Mouse (Mus musculus) liver, adult 2 months (tissue): Measurements from ENCODE around the gene Cln3. TPM values are rescaled to one million over a fixed set of nuclear protein-coding genes. Genes with fewer than 3 reads are reported as not detected.

Experiments
- DNase-seq: peaks from one replicate; pipeline ENCODE4 v3.0.0-alpha.2; 2011; ENCODE audit warnings: low read depth, low spot score; ENCODE audit errors: extremely low read depth
- H3K27ac ChIP-seq: fragments of 200-500 bp; replicated peaks from 2 replicates; pipeline ENCODE4 v1.5.1; 2012; ENCODE audit warnings: low read depth, mild to moderate bottlenecking, control low read depth, inconsistent platforms, low read length; ENCODE audit not compliant: insufficient read depth
- H3K27me3 ChIP-seq: fragments of 200-500 bp; 2 replicates; pipeline ENCODE4 v1.6.1; 2012; ENCODE audit warnings: mild to moderate bottlenecking, moderate library complexity, low read length, inconsistent platforms; ENCODE audit not compliant: control insufficient read depth, insufficient read depth
- H3K36me3 ChIP-seq: fragments of 200-500 bp; 2 replicates; pipeline ENCODE4 v1.6.1; 2012; ENCODE audit warnings: low read length, inconsistent platforms; ENCODE audit not compliant: control insufficient read depth, insufficient read depth
- H3K4me1 ChIP-seq: fragments of 200-500 bp; 2 replicates; pipeline ENCODE4 v1.6.1; 2011; ENCODE audit warnings: low read length; ENCODE audit not compliant: control insufficient read depth, insufficient read depth
- H3K4me3 ChIP-seq: fragments of 200-500 bp; 2 replicates; pipeline ENCODE4 v1.5.1; 2011; ENCODE audit warnings: low read depth, mild to moderate bottlenecking, control low read depth, low read length, moderate library complexity; ENCODE audit not compliant: insufficient read depth
- H3K79me2 ChIP-seq: fragments of 200-500 bp; 2 replicates; pipeline ENCODE4 v1.6.1; 2012; ENCODE audit warnings: inconsistent platforms, mild to moderate bottlenecking, low read length, moderate library complexity; ENCODE audit not compliant: control insufficient read depth, insufficient read depth
- H3K9ac ChIP-seq: fragments of 200-500 bp; 2 replicates; pipeline ENCODE4 v1.6.1; 2012; ENCODE audit warnings: low read depth, mild to moderate bottlenecking, control low read depth, inconsistent platforms, low read length
- CTCF ChIP-seq: fragments of 200-500 bp; IDR thresholded peaks from 2 replicates; pipeline ENCODE4 v1.5.1; 2011; ENCODE audit warnings: low read depth, low read length, control low read depth
- POLR2A ChIP-seq: fragments of 200-500 bp; IDR thresholded peaks from 2 replicates; pipeline ENCODE4 v1.6.1; 2011; ENCODE audit warnings: low read length, control low read depth; ENCODE audit not compliant: insufficient read depth; ENCODE audit errors: extremely low read depth
- WGBS: fragments of 180-500 bp; shearing (Covaris S2); methylation state at CpG from one replicate; pipeline ENCODE4 v1.1.7; 2018; 5-methylcytosine and 5-hydroxymethylcytosine counted together
- polyA plus RNA-seq: library from polyadenylated mRNA; depleted of rRNA; stranded (reverse); fragments of >200 nt; gene quantifications from 2 replicates; pipeline ENCODE4 v1.2.3, GENCODE M21; 2012
- total RNA-seq: library from RNA; depleted of rRNA; stranded (reverse); fragments of >200 nt; gene quantifications from 2 replicates; pipeline ENCODE4 v1.2.3, GENCODE M21; 2014

Cln3 gene
- total and polyA plus RNA-seq, 2 experiments, result 7.1 to 57.0 TPM

GRCm38 (mm10) chr7:126625807-126626600 is 40.4 kb upstream of the Cln3 start:
- Histone ChIP-seq H3K9ac (no peak overlapping the region), H3K36me3 (no peaks in the 10 kb centered on the region), H3K4me1 (peaks cover 2% of the 10 kb centered on the region), H3K4me3 (no peak overlapping the region), H3K27me3 (no peaks in the 10 kb centered on the region), H3K27ac (peak overlapping the region; percentile 41), H3K79me2 (no peaks in the 10 kb centered on the region)
- 86% methylated on average over 3 of the region's 3 CpGs for WGBS
- no peak for TF ChIP-seq POLR2A
- TF ChIP-seq CTCF, result no peak
- no peak for DNase-seq

- Histone ChIP-seq H3K27ac (peak overlapping the region; percentile 41), H3K4me1 (peaks cover 2% of the 10 kb centered on the region), H3K9ac (0 out of 2 replicates have a peak overlapping the region, but pooled peaks have one; percentile 11), H3K4me3 (no peak overlapping the region), H3K27me3 (no peaks in the 10 kb centered on the region), H3K79me2 (no peaks in the 10 kb centered on the region), H3K36me3 (no peaks in the 10 kb centered on the region)
- WGBS, result 2% methylated on average over 6 of the region's 6 CpGs
- TF ChIP-seq CTCF (no peak), POLR2A (no peak)
- peak; percentile 62 for DNase-seq
Observed at GRCm38 (mm10) chr7:126625369-126625768, 39.8 kb upstream of the Cln3 start.

- no peak overlapping the region for H3K27ac ChIP-seq
- 60% methylated on average over 16 of the region's 16 CpGs for WGBS
- TF ChIP-seq POLR2A (no peak), CTCF (0 out of 2 replicates have a peak, but pooled peaks have one; percentile 7)
- H3K9ac ChIP-seq, result no peak overlapping the region
- no peak overlapping the region for H3K4me3 ChIP-seq
- no peaks in the 10 kb centered on the region for H3K27me3 ChIP-seq
- H3K79me2 ChIP-seq, result no peaks in the 10 kb centered on the region
- no peaks in the 10 kb centered on the region for H3K36me3 ChIP-seq
- DNase-seq, result no peak
- peaks cover 2% of the 10 kb centered on the region for H3K4me1 ChIP-seq
Observed at GRCm38 (mm10) chr7:126624774-126625173, 39.2 kb upstream of the Cln3 start.

- H3K9ac ChIP-seq, result no peak overlapping the region
- no peak for TF ChIP-seq CTCF
- no peak for TF ChIP-seq POLR2A
- WGBS, result 88% methylated on average over 1 of the region's 1 CpGs
- DNase-seq, result no peak
- H3K4me1 ChIP-seq, result peaks cover 2% of the 10 kb centered on the region
- no peaks in the 10 kb centered on the region for H3K36me3 ChIP-seq
- H3K4me3 ChIP-seq, result no peak overlapping the region
- H3K79me2 ChIP-seq, result no peaks in the 10 kb centered on the region
- H3K27ac ChIP-seq, result no peak overlapping the region
- no peaks in the 10 kb centered on the region for H3K27me3 ChIP-seq
Observed at GRCm38 (mm10) chr7:126623381-126623780, 37.8 kb upstream of the Cln3 start.

- Histone ChIP-seq H3K27me3 (no peaks in the 10 kb centered on the region), H3K4me1 (peaks cover 2% of the 10 kb centered on the region), H3K36me3 (no peaks in the 10 kb centered on the region), H3K9ac (no peak overlapping the region), H3K79me2 (no peaks in the 10 kb centered on the region), H3K27ac (no peak overlapping the region), H3K4me3 (no peak overlapping the region)
- WGBS, result 83% methylated on average over 9 of the region's 9 CpGs
- DNase-seq, result no peak
- TF ChIP-seq CTCF (no peak), POLR2A (no peak)
Observed at GRCm38 (mm10) chr7:126621452-126622359, 36.1 kb upstream of the Cln3 start.
